Mouse (Mus musculus): ENCODE data around the gene Tmem30a.

DNA sequence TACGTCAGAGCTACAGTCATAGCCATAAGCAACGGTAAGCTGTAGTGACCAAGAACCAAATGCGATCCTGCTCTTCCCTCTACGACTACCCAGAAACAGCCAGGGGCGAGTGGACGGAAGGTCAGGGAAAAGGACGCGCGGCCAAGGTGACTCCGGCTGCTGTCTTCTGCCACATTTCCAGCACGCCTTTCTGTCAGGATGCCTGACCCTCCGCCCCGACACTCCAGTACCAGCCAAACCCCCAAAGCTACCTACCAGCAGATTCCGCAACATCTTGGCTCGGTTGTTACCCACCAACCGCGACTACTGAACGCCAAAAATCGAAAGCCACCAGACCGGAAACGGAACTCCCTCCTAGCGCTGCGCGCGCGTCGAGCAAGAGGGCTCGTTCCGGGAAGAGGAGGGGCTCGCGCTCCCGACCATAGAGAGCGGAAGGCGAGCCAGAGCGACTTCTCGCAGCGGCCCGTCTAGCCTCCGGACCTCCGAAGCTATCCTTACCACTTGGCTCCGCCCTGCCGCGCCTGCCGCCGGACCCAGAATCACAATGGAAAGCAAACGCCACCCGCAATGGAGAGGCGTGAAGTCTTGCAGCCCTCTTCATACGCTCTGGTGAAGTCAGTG, 33.8 kb downstream of the Tmem30a start, which contains the start of gene Cox7a2:
- TF ChIP-seq CTCF (IDR thresholded peaks at IDR 0.05; ENCODE audit: low read depth, low read length) (no peak), POLR2A (IDR thresholded peaks at IDR 0.05; ENCODE audit: borderline replicate concordance, low read depth, low read length) (no peak)
